Mouse (Mus musculus): Measurements from ENCODE around the gene Tlx3.

DNA sequence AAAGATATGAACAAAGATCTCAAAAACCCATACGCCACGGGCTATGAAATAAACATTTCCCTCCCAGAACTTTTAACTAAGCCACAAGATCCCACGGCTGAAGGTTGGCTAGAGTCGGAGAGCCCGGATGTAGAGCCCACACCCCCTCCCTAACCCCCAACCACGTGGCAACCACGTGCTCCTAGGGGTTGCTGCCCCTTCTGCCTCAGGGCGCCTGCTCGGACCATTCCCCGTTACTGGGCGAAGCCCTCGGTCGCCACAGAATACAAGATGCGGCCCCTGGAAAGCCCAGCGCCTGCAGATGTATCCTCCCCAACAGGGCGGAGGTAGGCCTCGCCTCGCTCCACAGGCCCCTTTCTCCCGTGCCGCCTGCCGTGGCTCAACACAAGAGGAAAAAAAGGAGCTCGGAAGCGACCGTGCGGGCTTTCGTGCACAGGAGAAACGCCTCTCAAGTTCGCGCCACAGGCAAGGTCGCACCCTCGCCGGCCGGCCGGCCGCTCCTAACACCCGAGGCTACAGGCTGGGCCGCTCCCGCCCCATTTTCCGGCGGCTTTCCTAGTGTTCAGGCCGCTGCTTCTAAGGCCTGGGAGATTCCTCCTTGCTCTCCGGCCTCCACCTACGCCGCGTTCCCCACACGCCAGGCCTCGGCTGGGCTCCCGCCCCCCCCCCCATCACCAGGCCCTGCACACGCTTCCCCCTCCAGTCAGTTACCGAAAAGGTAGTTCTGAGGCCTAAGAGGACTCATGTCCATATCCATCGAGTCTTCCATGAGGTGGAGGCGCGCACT lies 41.0 kb downstream of the Tlx3 start:
- TF ChIP-seq CTCF (conservative IDR thresholded peaks at IDR 0.05; ENCODE audit: insufficient read depth, insufficient read length, low read depth, low read length) (no peak), POLR2A (IDR thresholded peaks at IDR 0.05; ENCODE audit: low read depth, low read length) (no peak)

All from kidney, adult 2 months (tissue).